Mouse (Mus musculus) Muller cell, postnatal 12 days (primary cell): ENCODE measurements around the gene Ost4.
A peak's percentile ranks its signal among the peaks of the same experiment; 100 is the strongest.

Experiments
- DNase-seq: peaks from one replicate; pipeline ENCODE4 v3.0.0-alpha.2; 2015; ENCODE audit errors: inconsistent ontology term

Gene Ost4

GRCm38 (mm10) chr5:30923119-30923518 lies 15.5 kb upstream of the Ost4 start:
- no peak for DNase-seq

GRCm38 (mm10) chr5:30922581-30923041 lies 15.0 kb upstream of the Ost4 start:
- DNase-seq: no peak

- DNase-seq: peak; percentile 88
These were observed 13.9 kb upstream of the Ost4 start, which contains the start of gene Khk for GRCm38 (mm10) chr5:30921256-30922033. TSS of gene Khk (plus strand) at chr5:30921431.

GRCm38 (mm10) chr5:30920621-30921020 lies 13.0 kb upstream of the Ost4 start:
- no peak for DNase-seq

- no peak for DNase-seq
These were observed 12.4 kb upstream of the Ost4 start for GRCm38 (mm10) chr5:30919831-30920614.

- DNase-seq: no peak
These were observed 11.1 kb upstream of the Ost4 start for GRCm38 (mm10) chr5:30918691-30919090.

GRCm38 (mm10) chr5:30917891-30918670 lies 10.5 kb upstream of the Ost4 start:
- no peak for DNase-seq

- no peak for DNase-seq
These were observed 9.8 kb upstream of the Ost4 start for GRCm38 (mm10) chr5:30917348-30917747.

GRCm38 (mm10) chr5:30916841-30917240 lies 9.3 kb upstream of the Ost4 start:
- no peak for DNase-seq

- DNase-seq: peak; percentile 95
These were observed 8.4 kb upstream of the Ost4 start for GRCm38 (mm10) chr5:30915974-30916433.

GRCm38 (mm10) chr5:30915456-30915855 lies 7.9 kb upstream of the Ost4 start:
- DNase-seq: no peak

- DNase-seq: no peak
These were observed 7.3 kb upstream of the Ost4 start for GRCm38 (mm10) chr5:30914849-30915248.

- DNase-seq: no peak
These were observed 6.6 kb upstream of the Ost4 start for GRCm38 (mm10) chr5:30914101-30914635.

GRCm38 (mm10) chr5:30913060-30913841 lies 5.7 kb upstream of the Ost4 start, which contains the start of gene Emilin1:
TSS of gene Emilin1 (plus strand) at chr5:30913402.
- DNase-seq: peak; percentile 94

GRCm38 (mm10) chr5:30912156-30912555 lies 4.6 kb upstream of the Ost4 start:
- peak; percentile 72 for DNase-seq

- no peak for DNase-seq
These were observed 2.9 kb upstream of the Ost4 start for GRCm38 (mm10) chr5:30910481-30910880.

- DNase-seq: no peak
These were observed 2.3 kb upstream of the Ost4 start for GRCm38 (mm10) chr5:30909863-30910262.

GRCm38 (mm10) chr5:30909300-30909659 lies 1.7 kb upstream of the Ost4 start:
- no peak for DNase-seq

- no peak for DNase-seq
These were observed 1.1 kb upstream of the Ost4 start for GRCm38 (mm10) chr5:30908426-30909299.

GRCm38 (mm10) chr5:30901860-30902259 lies 5.7 kb downstream of the Ost4 start:
- peak; percentile 71 for DNase-seq
